Mouse (Mus musculus): ENCODE results near the gene 1300017J02Rik.
"Not testable (repeated sequence)": the region's sequence is repeated elsewhere in the genome, so short reads cannot be mapped to it uniquely, and the experiment has no call there.

The 1300017J02Rik gene

DNA sequence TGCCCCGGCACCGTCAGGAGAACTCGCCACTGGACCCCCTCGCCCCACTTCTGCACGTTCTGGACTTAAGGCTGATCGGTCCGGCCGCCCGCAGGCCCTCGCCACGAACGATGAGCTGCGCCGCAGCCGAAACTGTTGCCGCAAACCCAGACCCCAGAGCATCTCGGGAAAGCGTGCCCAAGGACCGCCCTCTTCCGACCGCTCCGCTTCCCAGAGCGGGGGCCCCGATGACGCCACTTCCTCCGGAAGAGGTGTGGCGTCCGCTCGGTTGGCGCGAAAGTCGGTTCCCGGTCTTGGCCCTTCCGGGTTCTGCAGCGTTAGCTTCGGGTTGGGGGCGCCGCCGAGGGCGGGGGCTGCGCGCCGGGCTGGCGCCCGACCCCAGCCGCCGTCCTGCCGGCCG is at the start of gene 1300017J02Rik, which contains the start of gene Topbp1:
Gene 1300017J02Rik, minus strand, starts transcription at position 156 of the 400 bp plus-strand sequence.
Gene Topbp1, plus strand, starts transcription at position 289 of the 400 bp plus-strand sequence.
- peak; percentile 91 for DNase-seq (ENCODE audit: low read depth)

DNA sequence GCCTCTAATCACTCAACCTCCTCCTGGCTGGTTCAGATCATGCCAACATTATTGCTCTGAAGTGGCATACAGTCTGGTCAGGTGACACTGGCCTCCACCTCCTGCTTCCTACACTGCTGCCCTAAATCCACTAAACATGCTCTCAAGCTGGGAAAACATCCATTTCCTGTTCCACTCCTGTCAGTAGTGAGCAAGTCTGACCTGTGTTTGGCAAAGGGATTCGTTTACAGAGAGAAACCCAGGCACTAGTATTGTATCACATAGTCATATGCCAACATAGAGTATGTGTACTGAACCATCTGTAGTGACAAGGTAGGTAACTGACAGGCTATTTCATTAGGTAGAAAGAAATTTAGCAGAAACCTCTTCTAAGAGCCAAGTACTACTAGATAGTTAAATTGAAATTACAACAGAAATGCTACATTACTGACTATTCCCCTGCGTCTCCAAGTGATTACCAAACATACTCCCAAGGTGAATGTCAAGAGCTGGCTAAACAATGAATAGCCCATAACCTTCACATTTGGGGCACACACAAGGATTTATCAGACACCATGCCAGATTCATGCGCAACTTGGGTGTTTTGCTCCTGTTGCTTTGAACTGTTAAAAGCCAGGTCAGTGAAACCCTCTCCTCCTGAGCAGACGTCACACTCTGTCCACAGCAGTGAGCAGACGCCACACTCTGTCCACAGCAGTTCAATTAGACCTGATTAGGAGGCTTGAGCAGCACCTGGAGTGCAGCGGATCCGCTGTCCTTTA is 48.8 kb upstream of the 1300017J02Rik start:
- DNase-seq (ENCODE audit: low read depth), result not testable (repeated sequence)

DNA sequence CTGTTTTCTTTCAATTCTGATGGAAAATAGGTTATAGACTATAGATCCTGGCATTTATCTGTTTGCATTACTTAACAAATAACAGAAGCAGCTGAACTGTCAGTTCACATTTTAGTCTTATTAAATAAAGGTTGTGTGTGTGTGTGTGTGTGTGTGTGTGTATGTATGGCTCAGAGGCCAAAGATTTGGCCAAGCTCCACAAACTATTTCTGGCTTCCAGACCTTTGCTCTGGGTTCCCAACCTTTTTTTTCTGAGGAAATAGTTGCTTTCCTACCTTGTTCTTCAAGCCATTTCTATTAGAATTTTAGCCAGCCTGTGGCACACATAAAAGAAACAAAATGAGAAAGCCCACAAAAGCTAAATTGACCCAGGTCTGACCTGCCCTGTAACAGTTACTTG is 43.9 kb upstream of the 1300017J02Rik start:
- DNase-seq (ENCODE audit: low read depth), result no peak

DNA sequence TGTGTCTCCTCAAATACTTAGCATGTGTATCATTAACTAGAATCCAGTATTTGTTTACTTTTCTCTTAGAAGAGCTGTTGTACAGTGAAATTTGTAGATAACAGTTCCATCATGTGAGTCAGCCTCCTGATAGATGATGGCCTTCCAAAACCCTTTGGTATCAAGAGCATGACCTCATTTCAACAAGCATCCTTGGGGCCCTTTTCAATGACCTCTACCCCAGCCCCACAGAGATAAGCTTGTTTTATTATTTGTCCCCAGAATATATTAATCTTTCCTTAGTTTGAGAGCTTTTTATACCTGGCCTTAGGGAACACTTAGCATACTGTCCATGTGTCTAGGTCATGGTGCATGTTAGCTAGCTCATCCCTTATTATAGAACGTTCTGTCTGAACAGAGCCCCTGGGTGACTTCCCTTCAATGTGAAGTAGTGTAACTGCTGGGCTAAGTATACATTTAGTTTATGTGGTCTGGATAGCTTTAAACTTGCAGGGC is 43.2 kb upstream of the 1300017J02Rik start:
- no peak for DNase-seq (ENCODE audit: low read depth)

DNA sequence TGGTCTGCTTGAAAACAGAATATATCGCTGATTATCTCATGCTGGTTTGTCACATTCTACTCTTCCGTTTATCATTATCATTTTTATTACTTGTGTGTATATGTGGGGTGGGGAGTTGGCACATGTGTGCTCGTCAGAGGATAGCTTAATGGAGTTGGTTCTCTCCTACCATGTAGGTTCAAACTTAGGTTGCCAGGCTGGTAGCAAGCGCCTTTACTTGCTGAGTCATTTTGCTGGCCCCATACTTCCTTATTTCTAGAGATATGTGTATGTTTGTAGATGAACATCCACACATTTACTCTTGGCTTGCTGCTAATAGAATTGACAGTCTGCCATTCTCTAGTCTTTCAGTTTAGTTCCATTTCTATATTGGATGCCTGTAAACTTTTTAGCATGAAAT is 42.2 kb upstream of the 1300017J02Rik start:
- DNase-seq (ENCODE audit: low read depth), result no peak

DNA sequence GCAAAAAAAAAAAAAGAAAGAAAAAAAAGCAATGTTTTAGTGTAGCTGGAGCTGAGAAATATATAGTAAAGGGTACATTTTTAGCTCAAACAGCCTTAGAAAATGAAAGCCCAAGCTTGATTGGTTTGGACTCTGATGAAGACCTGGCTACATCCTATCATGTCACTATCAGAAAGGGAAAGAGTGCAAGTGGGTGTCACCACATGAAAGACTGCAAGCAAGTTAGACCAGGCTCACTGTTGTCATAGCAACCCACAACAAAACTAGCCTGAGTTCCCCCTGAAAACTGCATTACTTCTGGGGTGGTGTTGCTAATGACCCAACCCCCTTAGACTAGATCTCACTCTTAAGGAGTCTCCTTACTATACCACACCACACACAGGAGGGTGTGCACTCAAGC is 32.0 kb upstream of the 1300017J02Rik start:
- DNase-seq (ENCODE audit: low read depth), result no peak

DNA sequence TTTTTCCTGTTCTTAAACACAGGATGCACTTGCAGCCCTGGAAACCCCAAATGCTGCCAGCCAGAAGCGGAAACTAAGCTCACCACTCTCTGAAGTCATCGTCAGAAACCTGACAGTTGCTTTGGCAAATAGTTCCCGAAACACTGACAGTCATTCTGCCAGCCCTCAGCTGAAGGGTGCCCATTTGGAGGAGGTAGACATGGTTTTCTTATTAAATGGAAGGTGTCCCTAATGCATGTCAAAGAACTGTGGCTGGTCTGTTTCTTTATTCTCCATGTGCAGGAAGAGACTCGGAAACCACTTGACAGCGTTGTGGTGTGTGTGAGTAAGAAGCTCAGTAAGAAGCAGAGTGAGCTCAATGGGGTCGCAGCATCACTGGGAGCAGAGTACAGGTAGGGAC is 27.8 kb upstream of the 1300017J02Rik start:
- DNase-seq (ENCODE audit: low read depth), result no peak

DNA sequence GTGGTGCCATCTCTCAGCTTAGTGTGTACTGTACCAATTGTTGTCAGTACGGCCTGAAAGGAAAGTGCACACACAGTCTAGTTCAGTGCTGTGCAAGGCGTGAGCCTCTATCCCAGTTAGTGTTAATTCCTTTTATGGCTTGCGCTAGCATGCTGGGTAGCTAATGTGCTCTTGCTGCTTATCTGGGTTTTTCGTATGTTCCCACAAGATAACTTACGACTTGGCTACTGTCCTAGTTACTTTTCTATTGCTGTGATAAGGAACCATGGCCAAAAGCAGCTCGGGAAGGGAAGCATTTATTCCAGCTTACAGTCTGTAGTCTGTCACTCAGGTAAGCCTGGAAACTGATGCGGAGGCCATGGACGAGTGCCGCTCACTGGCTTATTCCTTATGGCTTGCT is 21.6 kb upstream of the 1300017J02Rik start:
- peak; percentile 16 for DNase-seq (ENCODE audit: low read depth)

DNA sequence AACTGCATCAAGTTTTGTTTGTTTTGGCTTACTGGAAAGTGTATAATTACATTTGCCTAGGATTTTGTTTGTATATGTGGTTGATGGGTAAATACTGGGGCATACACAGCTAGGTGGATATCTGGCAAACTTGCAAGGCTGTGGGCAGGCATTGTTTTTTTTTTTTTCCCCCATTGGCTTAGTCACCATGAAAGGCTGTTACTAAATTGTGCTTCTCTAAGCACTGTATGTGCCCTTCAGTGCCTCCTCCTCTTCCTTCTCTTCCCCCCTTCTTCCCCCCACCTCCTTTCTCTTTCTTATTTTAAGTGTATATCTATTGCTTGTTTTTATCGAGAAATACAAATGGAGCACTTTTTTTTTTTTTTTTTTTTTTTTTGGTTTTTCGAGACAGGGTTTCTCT is 19.8 kb upstream of the 1300017J02Rik start:
- DNase-seq (ENCODE audit: low read depth), result no peak

DNA sequence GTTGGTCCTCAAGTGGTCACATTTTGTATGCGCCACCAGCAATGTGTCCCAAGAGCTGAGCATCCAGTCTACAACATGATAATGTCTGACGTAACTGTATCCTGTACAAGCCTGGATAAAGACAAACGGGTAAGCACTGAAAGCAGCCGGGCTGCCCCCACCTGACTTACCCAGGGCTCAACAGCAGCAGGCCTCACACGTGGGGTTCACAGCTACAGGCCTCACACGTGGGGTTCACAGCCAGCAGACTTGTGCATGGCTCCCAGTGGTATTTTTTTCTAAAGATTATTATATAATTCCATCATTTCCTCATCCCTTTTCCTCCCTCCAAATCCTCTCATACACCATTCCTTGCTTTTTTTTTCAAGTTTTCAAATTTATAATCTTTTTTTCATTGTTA is 5.0 kb upstream of the 1300017J02Rik start:
- no peak for DNase-seq (ENCODE audit: low read depth)

DNA sequence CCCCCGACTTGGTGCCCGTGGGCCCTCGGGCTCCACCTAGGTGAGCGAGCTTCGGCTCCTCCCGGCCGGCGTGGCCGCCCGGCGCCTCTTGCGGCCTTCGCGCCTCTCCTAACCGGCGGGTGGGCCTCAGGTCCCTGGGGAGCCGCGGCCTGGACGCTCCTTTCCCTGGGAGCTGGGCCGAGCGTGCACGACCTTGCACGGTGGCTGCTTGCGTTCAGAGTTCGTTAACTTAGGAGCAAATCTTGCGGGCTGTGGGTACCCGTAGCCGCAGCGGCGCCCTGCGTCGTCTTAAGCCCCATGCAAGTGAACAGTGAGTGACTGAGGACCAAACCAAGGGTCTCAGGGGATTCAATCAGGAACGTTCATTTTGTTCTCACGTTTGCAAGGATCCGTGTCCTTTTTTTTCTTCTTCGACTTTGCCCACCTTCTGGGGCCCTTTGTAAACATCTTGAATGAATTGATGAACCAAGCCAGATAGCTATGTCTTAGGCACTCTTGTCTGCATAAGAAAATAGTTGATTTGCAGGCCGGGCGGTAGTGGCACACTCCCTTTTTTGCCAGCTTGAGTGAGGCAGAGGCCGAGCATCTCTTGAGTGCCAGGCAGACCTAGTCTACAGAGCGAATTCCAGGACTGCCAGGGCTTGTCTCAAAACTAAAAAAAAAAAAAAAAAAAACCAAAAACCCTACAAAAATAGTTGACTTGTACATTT is 605 bp upstream of the 1300017J02Rik start:
- peak; percentile 18 for DNase-seq (ENCODE audit: low read depth)

DNA sequence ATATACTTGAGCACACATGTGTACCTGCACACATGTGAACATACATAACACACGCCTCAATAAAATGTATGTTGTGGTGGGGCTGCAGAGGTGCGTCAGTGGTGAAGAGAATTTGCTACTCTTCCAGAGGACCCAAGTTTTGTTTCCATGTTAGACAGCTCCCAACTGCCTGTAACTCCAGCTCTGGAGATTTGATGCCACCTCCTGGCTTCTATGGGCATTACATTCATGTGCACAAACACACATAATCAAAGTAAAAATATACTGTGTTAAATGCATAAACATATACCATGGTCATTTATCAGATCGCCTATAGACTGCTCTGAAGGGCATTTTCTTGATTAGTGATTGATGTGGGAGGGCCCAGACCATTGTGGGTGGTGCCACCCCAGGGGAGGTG is 2.2 kb downstream of the 1300017J02Rik start:
- peak; percentile 57 for DNase-seq (ENCODE audit: low read depth)

DNA sequence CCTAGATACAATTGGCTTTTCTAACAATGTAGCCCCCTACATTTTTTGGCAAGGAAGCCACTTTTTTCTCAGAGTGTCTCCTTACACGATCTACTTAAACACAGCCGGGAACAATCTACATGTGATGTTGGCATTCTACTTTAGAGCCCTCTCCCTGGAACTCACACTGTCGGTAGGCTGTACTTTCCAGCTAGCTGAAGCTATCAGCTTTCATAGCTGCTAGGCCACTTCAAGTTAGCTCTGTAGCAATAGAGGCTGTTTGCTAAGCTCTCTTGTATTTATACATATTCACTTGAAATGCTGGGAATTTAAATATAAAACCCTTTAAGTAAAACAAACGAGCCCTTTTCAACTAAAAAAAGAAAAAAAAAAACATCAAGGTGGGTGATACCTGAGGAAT is 2.6 kb downstream of the 1300017J02Rik start:
- DNase-seq (ENCODE audit: low read depth), result no peak

DNA sequence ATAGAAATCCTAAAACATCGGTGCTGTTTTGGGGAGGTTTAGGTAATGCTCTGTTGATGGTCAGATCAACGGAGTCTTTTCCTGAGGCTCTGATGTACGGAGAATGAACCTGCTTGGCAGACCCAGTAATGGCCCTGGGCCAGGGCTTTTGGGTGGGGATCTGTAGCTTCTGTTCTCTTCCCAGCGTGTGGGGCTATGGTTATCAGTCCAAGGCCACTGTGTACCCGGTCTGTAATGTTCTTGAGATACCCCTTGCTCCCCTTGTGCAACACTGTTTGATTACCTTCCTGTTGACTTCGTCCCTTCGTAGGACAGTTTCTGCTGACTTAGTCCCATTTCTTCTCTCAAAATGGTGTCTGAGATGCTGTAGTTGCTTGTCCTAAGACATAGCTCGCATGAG is 3.8 kb downstream of the 1300017J02Rik start:
- no peak for DNase-seq (ENCODE audit: low read depth)

DNA sequence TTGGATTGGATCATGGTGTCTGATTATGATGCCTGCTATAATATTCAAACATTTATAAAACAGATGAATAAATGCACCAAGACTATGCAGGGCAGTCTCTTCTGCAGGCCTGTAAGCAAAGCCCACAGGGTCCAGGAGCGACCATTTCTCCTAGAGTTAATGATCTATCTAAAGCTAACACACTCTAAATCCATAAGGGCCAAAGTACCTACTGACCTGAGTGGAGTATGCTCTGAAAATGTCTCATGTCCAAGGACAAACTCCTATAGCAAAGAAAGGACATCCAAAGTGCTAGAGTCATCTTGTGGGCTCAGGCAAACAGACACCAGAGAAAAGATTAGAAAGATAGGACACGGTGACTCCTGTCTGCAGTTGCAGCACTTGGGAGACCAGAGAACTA is 10.4 kb downstream of the 1300017J02Rik start:
- DNase-seq (ENCODE audit: low read depth), result no peak

DNA sequence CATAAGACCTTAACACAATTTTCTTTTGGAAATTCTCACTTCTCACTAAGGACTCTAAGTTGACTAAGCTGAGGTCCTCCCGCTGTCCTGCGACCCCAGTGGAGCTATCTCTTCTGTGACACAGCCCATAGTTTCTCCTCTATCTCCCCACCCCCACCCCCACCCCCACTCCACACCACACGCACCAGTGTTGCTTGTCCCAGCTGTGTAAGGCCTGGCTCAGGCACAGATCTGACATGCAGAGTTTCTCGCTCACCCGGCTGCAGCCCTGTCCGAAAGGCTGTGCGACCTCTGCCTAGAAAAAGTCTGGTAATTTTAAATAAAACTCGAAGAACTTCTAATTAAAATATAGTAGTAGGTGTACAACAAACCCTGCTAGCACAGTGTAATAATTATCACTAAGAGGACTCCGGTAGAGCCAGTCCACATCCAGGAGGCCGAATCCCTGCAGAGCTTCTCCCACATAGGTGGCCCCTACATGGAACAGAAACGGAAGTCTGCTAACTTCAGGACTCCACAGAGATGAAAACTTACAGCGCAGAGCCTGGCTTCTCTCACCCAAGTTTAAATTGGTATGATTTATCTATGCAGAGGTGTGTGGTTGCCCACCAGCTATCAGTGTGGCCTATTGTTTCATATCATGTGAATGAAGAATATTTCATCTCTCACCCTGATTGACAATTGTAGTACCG is 16.2 kb downstream of the 1300017J02Rik start:
- no peak for DNase-seq (ENCODE audit: low read depth)

DNA sequence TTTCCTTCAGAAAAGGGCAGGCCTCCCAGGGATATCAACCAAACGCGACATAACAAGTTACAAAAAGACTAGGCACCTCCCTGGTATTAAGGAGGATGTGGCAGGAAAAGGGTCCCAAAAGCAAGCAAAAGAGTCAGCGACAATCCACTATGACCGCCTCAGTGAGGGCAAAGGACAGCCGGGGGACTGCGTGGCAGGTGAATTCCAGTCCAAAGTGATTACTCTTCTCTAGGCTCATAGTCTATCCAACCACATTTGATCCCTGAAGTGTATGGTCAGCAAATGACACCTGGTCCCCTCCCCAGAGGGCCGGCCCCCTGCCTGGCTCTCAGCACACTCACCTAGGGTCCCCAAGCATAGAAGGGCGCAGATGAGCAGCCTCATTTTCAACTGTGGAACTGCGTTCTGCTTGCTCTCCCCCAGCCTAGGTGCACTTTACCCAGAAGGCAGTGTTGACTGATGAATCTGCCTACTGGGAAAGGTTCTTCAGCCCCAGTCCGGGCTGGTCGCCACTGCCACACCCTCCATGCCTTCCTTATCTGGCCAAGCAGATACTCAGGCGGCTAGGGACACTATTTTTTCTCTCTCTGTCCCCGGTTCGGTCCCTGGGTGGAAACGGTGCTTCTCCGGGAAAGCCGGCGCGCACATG is 16.9 kb downstream of the 1300017J02Rik start:
- peak; percentile 34 for DNase-seq (ENCODE audit: low read depth)

DNA sequence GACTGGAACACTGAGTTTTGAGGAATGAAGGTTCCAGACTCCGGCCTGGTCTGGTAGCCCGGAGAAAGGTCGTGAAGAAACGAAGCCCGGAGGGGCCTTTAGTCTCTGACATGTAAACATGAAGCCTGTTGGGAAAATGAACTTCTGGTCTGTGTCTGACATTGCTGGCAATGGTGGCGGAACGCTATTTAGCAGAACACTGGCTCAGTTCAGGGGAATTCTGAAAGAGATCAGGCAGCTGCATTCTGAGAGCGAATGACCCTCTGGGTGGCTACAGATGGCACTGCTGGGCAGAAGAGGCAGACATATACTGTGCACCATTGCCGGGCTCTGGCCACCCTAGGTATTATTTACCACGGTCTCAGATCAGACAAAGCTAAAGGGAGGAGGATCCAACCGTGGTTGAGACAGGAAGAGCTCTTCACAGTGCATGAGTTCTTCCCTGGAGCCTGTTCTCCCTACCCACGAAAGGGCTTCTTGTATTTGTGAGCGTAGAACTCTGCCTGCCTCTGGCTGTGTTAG is 17.9 kb downstream of the 1300017J02Rik start:
- no peak for DNase-seq (ENCODE audit: low read depth)

DNA sequence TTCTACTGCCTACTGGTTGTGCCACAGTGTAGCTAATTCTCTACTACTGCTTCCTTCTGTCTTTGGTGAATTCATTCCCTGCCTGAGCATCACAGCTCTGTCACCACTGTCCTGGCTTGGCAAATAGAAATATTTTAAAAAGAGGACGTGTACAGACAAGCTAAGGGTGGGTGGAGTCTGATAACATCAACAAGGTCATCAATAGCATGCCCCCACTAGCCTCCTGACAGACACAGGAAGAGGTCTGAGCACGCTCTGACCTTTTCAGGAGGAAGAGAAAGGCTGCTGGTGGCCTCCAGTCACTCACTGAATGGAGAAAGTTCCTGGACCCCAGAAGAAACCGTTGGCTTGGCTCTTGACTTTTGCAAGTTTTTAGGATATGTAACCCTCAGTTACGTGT is 18.5 kb downstream of the 1300017J02Rik start:
- DNase-seq (ENCODE audit: low read depth), result no peak

DNA sequence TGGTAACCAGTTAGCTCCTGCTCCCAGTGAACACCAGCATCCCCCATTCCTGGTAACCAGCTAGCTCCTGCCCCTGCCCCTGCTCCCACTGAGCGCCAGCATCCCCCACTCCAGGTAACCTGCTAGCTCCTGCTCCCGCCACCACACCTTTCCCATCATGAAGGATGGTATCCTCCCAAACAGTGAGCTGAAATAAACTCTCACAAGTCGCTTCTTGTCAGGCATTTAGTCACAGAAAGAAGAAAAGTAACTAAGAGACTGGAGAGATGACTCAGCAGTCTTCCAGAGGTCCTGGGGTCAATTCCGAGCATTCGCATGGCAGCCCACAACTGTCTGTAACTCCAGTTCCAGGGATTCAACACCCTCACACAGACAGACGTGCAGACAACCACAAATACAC is 28.0 kb downstream of the 1300017J02Rik start:
- no peak for DNase-seq (ENCODE audit: low read depth)

DNA sequence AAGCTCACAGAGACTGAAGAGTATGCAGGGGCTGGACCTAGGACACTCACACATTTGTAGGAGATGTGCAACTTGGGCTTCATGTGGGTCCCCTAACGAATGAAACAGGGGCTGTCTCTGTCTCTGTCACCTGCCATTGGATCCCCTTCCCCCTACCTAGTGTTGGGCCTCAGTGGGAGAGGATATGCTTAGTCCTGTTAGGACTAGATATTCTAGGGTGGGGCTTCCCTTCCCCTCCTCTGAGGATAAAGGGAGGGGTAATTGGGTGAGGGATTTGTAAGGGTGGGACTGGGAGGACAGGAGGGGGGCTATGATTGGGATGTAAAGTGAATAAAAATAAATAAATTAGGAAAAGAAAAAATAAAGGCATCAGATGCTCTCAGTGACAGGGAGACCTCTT is 29.2 kb downstream of the 1300017J02Rik start:
- DNase-seq (ENCODE audit: low read depth), result no peak

DNA sequence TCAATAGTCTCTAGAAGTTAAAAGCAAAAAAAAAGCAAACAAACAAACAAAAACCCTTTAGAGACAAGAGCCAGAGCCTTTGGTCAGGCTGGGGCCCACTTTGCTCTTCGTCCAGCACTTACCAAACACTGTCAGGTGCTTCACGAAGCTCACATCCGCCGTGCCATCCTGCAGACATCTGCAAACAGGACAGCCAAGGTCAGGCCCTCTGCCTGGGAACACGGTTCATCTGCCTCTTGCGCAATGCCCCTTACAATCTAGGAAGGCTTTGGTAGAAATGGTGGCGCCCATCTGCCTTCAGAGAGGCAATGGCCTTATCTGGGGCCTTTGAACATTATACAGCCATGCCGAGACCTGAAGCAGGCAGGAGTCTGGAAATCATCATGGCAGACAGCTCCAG is 30.1 kb downstream of the 1300017J02Rik start:
- no peak for DNase-seq (ENCODE audit: low read depth)

Data from c-Kit-positive CD71-negative TER-119-negative erythroid progenitor cells, embryonic 14.5 days (primary cell).